Mouse (Mus musculus) forebrain, embryonic 10.5 days (tissue): ENCODE data around the gene Timp2. TPM values are rescaled to one million over a fixed set of nuclear protein-coding genes. Genes with fewer than 3 reads are reported as not detected.
A peak's percentile ranks its signal among the peaks of the same experiment; 100 is the strongest.

Experiments used
- DNase-seq: peaks from one replicate; pipeline ENCODE4 v3.0.0-alpha.2; 2017; ENCODE audit warnings: low spot score; ENCODE audit errors: extremely low spot score
- H3K27ac ChIP-seq: fragments of 300-500 bp; sonication (generic); 2 replicates; pipeline ENCODE4 v1.5.1; 2016; ENCODE audit warnings: mild to moderate bottlenecking
- H3K27me3 ChIP-seq: fragments of 300-500 bp; sonication (generic); 2 replicates; pipeline ENCODE4 v1.6.1; 2016; ENCODE audit warnings: mild to moderate bottlenecking; ENCODE audit not compliant: poor library complexity, severe bottlenecking
- H3K36me3 ChIP-seq: fragments of 300-500 bp; sonication (generic); replicated peaks from 2 replicates; pipeline ENCODE4 v1.6.1; 2016; ENCODE audit warnings: mild to moderate bottlenecking, moderate library complexity
- H3K4me1 ChIP-seq: fragments of 300-500 bp; sonication (generic); 2 replicates; pipeline ENCODE4 v1.6.1; 2016
- H3K4me3 ChIP-seq: fragments of 300-500 bp; sonication (generic); 2 replicates; pipeline ENCODE4 v1.5.1; 2016; ENCODE audit warnings: mild to moderate bottlenecking, moderate library complexity
- H3K9me3 ChIP-seq: fragments of 300-500 bp; sonication (generic); 2 replicates; pipeline ENCODE4 v1.6.1; 2016; ENCODE audit warnings: mild to moderate bottlenecking, moderate library complexity
- WGBS: fragments of 180-500 bp; shearing (Covaris S2); methylation state at CpG from one replicate; pipeline ENCODE4 v1.1.7; 2016; 5-methylcytosine and 5-hydroxymethylcytosine counted together
- polyA plus RNA-seq: library from polyadenylated mRNA; unstranded; fragments of >200 nt; fragmentation: Nextera tagmentation; extraction: Ambion mirVana; gene quantifications from 2 replicates; pipeline ENCODE4 v1.2.1, GENCODE M21; 2016

Gene Timp2
- polyA plus RNA-seq, 1 experiment from 2014 or later, result 31.3 TPM

DNA sequence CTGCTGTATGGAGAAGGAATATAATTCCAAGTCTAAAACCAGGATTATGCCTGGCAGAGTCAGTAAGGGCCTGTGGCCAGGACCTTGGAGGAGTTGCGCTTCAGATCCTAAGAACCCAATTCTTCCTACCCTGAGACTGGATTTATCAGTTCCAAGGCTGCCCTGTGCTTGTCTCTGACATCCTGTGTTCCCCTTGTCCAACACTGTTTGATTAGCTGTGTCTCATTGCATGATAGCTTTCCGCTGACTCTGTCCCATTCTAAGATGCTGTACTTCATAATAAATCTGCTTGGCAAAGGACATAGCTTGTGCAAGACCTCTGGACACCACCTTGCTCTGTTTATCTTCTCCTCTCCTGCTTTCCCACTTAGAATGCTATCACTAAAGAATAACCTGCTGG, 8.1 kb downstream of the Timp2 start:
- no peaks in the 10 kb centered on the region for H3K27me3 ChIP-seq
- no peak overlapping the region for H3K4me3 ChIP-seq
- H3K36me3 ChIP-seq, result peaks cover 14% of the 10 kb centered on the region
- no peak overlapping the region for H3K27ac ChIP-seq
- no peak for DNase-seq
- WGBS, result 92% methylated on average over 2 of the region's 2 CpGs
- no peaks in the 10 kb centered on the region for H3K9me3 ChIP-seq
- H3K4me1 ChIP-seq, result peaks cover 42% of the 10 kb centered on the region

DNA sequence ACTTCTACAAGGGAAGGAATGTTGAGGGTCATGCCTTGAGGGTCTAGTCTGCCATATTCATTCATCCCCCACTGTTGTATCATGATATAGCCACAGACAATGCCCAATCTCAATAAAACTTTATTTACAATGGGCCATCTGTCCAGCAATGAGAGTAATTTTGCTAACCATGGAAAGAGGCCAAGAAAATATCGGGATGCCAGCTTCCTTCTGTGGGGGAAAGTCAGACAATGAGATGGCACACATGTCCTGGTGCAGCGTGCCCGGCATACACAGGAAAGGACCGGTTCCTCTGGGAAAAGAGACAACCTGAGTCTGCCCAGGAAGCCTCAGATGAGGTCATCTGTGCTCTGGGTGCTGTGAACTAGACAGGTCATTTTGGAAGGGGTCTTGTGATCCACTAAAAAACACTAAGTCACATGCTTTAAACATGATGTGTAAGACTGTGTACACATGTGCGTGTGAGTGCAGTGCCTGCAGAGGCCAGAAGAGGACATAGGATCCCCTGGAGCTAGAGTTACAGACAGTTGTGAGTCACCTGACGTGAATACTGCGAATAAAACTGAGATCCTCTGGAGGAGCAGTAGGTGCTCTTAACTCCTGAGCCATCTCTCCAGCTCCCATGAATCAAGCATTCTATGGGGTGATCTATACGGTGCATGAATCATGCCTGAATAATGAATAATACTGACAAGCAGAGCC, 9.0 kb downstream of the Timp2 start:
- no peaks in the 10 kb centered on the region for H3K27me3 ChIP-seq
- H3K9me3 ChIP-seq, result no peaks in the 10 kb centered on the region
- WGBS, result 93% methylated on average over 8 of the region's 8 CpGs
- H3K4me3 ChIP-seq, result no peak overlapping the region
- DNase-seq, result no peak
- H3K27ac ChIP-seq, result no peak overlapping the region
- peaks cover 50% of the 10 kb centered on the region for H3K4me1 ChIP-seq
- H3K36me3 ChIP-seq, result peaks cover 6% of the 10 kb centered on the region; the same call in 1 of the 2 replicates

DNA sequence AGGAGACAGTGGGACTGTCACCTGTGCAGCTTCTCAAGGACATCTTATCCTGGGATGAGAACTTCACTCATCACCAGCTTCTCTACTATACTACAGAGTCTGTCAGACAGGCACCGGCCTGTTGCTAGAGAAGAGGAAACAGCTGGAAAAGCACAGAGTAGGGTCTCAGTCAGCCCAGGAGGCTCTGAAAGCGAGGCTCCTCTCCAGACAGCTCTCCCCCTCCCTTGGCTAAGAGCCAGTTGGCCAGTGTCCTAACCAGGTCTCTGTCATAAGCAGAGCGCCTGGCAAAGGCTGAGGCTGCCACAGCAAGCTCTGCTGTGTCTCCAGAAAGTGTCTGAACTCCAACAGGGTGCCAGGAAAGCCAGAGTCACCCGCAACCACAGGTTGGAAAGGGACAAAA, 9.8 kb downstream of the Timp2 start:
- H3K4me3 ChIP-seq, result no peak overlapping the region
- 84% methylated on average over 4 of the region's 4 CpGs for WGBS
- no peaks in the 10 kb centered on the region for H3K27me3 ChIP-seq
- 0 out of 2 replicates have a peak overlapping the region, but pooled peaks have one; percentile 10 for H3K27ac ChIP-seq
- peaks cover 53% of the 10 kb centered on the region for H3K4me1 ChIP-seq
- H3K9me3 ChIP-seq, result no peaks in the 10 kb centered on the region
- peaks cover 2% of the 10 kb centered on the region; the same call in 1 of the 2 replicates for H3K36me3 ChIP-seq
- no peak for DNase-seq

DNA sequence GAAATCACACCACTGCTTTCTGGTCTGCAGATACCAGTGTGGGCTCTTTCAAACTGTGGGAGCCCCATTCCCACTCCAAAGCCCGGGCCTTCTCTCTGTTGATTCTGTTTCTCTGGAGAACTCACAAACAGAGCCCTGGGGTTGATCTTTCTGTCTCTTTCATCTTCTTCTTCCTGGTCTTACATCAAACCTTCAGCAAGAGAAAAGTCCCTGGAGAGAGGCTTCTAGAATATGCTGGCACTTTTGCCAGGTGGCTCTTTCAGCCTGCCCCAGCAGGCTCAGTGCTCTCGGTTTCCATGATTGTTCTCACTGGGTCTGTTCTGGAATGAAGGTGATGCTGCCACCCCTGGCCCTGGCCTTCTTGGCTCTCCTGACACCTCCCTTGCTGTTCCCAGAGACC, 11.9 kb downstream of the Timp2 start:
- WGBS, result 86% methylated on average over 2 of the region's 2 CpGs

DNA sequence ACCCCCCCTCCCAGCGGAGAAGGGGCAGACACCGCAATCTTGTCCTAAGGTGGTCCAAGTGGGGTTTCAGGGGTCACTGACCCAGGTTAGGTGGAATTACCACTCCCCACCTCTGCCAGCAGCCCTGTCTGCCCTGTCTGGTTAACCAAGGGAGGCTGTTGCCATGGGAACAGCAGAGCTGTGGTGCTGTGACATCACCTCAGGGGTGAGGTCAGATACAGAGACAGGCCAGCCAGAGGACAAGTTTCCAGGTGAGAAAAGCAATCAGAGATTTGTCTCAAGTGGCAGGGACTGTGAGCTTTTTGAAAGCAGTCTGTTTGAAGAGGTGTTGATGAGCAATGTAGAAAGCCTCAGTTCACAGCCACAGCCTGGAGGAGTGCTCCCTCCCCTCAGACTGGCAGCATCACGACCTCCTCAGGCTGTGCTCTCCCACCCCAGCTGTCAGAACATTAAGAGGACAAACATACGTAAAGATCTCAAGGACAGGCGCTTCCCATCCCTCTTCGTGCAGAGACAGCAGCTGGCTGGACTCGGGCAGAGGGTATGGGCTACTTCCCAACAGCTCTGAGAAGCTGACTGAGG, 13.0 kb downstream of the Timp2 start, which contains the start of gene Cep295nl:
Gene Cep295nl (minus strand): TSS at position 101 of the 582 bp plus-strand sequence.
- 42% methylated on average over 7 of the region's 7 CpGs for WGBS
- Histone ChIP-seq H3K4me1 (peaks cover 41% of the 10 kb centered on the region), H3K36me3 (0 out of 2 replicates have a peak, but pooled peaks cover 5% of the 10 kb centered on the region), H3K27ac (peak within 1 kb of the TSS; percentile 58), H3K4me3 (no peak within 1 kb of the TSS), H3K9me3 (no peaks in the 10 kb centered on the region), H3K27me3 (no peaks in the 10 kb centered on the region)
- peak; percentile 43 for DNase-seq

More for the DNA sequence above, 11.9 kb downstream of the Timp2 start:
- H3K27ac ChIP-seq, result peak overlapping the region; percentile 35; the same call in 1 of the 2 replicates
- no peaks in the 10 kb centered on the region for H3K27me3 ChIP-seq
- no peak overlapping the region for H3K4me3 ChIP-seq
- peaks cover 45% of the 10 kb centered on the region for H3K4me1 ChIP-seq
- H3K36me3 ChIP-seq, result 0 out of 2 replicates have a peak, but pooled peaks cover 5% of the 10 kb centered on the region
- H3K9me3 ChIP-seq, result no peaks in the 10 kb centered on the region
- DNase-seq, result no peak

DNA sequence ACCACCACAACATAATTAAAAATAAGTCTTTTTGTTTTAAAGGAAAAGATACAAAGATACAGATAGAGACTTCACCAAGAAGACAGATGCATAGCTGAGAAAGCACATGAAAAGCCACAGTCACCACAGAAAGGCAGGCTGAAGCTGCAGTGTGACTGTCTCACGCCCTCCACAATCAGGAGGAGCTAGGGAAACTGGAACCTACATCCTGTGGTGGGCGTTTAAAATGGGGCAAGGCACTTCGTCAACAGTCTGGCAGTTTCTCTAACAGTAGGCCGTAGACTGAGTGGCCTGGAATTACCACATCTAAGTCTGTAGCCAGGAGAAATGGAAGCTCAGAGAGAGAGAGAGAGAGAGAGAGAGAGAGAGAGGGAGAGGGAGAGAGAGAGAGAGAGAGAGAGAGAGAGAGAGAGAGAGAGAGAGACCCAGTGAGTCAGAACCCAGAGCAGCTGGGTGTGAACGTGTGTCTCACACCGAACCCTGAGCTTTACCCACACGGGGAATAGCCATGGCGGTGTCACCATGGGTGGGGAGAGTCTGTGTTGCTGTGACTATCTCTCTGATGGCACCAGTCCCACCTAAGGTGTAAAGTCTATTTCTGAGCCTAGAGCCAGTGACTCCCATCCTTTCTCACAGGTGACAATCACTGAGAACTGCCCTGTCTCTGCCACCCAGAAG, 17.9 kb downstream of the Timp2 start:
- WGBS, result 91% methylated on average over 8 of the region's 8 CpGs
- peaks cover 21% of the 10 kb centered on the region for H3K4me1 ChIP-seq
- H3K4me3 ChIP-seq, result no peak overlapping the region
- H3K9me3 ChIP-seq, result no peaks in the 10 kb centered on the region
- peaks cover 19% of the 10 kb centered on the region for H3K36me3 ChIP-seq
- H3K27ac ChIP-seq, result no peak overlapping the region
- DNase-seq, result no peak
- H3K27me3 ChIP-seq, result no peaks in the 10 kb centered on the region

DNA sequence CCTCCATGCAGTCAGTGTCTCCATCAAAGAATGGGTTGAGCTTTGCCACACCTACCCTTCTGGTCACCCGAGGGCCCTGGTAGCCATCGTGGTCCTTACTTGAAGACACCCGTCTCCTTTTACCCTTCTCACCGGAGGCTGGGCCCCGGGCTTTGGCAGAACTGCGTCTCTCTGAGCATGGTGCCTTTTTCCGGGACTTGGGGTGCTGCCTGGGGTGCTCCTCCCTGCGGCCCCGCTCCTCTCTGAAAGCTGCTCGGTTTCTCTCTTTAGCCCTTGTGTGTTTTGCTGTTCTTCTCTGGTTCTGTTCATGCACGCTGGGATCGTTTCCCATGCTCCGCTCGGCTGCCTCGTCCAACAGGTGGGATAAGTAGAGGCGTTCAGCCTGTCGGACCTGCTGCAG, 22.1 kb downstream of the Timp2 start:
- WGBS, result 94% methylated on average over 17 of the region's 17 CpGs
- H3K27ac ChIP-seq, result no peak overlapping the region
- no peaks in the 10 kb centered on the region for H3K27me3 ChIP-seq
- no peak for DNase-seq
- peaks cover 5% of the 10 kb centered on the region; the same call in 1 of the 2 replicates for H3K9me3 ChIP-seq
- peaks cover 4% of the 10 kb centered on the region; the same call in 1 of the 2 replicates for H3K4me1 ChIP-seq
- no peak overlapping the region for H3K4me3 ChIP-seq
- H3K36me3 ChIP-seq, result peaks cover 50% of the 10 kb centered on the region

DNA sequence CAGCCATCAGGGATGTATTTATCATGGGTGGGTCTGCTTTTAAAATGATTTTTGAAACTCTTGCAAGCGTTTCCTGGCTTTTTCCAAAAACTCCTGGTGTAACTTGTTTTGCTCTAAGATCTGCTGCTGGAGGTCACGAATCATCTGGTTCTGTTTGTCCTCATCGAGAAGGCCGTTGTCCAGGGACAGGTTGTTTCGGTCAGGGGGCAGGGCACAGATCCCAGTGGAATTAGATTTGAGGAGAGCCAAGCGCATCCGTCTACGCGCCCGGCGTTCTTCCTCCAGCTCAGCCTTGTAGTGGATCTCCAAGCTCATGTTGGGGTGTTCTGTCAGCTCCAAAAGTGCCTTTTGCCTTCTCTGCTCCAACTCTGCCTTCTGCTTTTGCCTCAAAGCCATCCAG, 23.2 kb downstream of the Timp2 start:
- no peak overlapping the region for H3K4me3 ChIP-seq
- WGBS, result 93% methylated on average over 11 of the region's 11 CpGs
- no peaks in the 10 kb centered on the region for H3K27me3 ChIP-seq
- peaks cover 5% of the 10 kb centered on the region; the same call in 1 of the 2 replicates for H3K9me3 ChIP-seq
- H3K27ac ChIP-seq, result no peak overlapping the region
- H3K4me1 ChIP-seq, result peaks cover 12% of the 10 kb centered on the region
- peaks cover 58% of the 10 kb centered on the region for H3K36me3 ChIP-seq
- no peak for DNase-seq

DNA sequence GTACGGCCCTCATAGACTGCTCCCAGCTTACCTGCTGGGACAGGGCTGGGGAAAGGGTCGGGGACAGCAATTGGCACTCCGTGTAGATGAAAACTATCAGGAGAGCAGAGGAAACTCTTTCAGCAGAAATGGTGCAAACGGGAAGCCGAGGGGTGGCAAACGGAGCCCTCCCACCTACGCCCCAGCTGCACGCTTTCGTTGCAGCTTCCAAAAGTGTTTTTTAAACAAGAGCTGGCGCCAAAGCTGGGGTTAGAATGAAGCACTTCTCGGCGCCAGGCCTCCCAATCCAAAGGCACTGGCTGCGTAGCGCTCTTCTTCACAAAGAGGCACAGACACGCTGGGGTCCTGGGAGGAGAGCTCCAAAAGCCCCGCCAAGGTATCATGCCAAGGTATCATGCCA, 24.8 kb downstream of the Timp2 start:
- DNase-seq, result no peak
- Histone ChIP-seq H3K4me1 (peaks cover 26% of the 10 kb centered on the region), H3K4me3 (no peak overlapping the region), H3K27ac (no peak overlapping the region), H3K9me3 (peaks cover 5% of the 10 kb centered on the region; the same call in 1 of the 2 replicates), H3K27me3 (no peaks in the 10 kb centered on the region), H3K36me3 (peaks cover 62% of the 10 kb centered on the region)
- 95% methylated on average over 16 of the region's 16 CpGs for WGBS

DNA sequence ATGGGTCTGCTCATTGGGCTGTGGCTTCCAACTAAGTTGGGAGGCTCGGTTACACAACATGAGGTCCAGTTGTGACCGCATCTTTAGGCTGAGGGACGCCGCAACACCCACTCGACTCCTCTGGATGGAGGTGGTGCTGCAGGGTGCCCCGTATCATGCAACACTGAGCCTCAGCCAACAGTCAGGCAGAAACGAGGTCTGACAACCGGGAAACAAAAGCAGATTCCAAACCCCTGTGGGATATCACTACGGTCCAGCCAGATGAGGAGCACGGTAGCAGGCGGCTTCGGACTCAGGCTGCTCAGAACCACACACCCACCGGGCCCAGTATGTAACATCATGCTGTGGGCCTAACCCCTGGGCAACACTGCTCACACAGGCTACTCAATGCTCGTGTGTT, 25.2 kb downstream of the Timp2 start:
- H3K9me3 ChIP-seq, result peaks cover 5% of the 10 kb centered on the region; the same call in 1 of the 2 replicates
- H3K27ac ChIP-seq, result no peak overlapping the region
- H3K4me1 ChIP-seq, result peaks cover 26% of the 10 kb centered on the region
- H3K36me3 ChIP-seq, result peaks cover 62% of the 10 kb centered on the region
- H3K4me3 ChIP-seq, result no peak overlapping the region
- H3K27me3 ChIP-seq, result no peaks in the 10 kb centered on the region
- DNase-seq, result no peak
- WGBS, result 96% methylated on average over 14 of the region's 14 CpGs

DNA sequence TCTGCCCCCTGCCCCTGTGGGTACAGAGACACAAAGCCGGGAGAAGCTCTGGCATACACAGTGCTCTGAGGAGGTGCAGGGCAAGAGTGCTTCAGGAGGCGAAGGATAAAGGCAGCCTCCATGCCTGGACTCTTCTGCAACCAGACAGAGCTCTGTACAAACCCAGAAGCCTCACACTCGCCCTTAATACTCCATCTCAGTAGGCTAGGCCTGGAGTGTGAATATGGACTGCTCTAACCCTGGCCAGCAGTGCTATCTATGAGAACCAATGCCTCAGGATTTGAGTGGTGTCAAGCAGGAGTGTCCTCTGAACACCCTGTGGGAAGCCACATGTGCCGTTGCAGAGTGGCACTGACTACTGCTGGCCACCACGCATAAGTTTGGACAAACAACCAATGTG, 26.6 kb downstream of the Timp2 start:
- Histone ChIP-seq H3K9me3 (peaks cover 5% of the 10 kb centered on the region; the same call in 1 of the 2 replicates), H3K36me3 (peaks cover 61% of the 10 kb centered on the region), H3K4me1 (peaks cover 39% of the 10 kb centered on the region), H3K4me3 (no peak overlapping the region), H3K27ac (no peak overlapping the region), H3K27me3 (no peaks in the 10 kb centered on the region)
- no peak for DNase-seq
- WGBS, result 97% methylated on average over 5 of the region's 5 CpGs

DNA sequence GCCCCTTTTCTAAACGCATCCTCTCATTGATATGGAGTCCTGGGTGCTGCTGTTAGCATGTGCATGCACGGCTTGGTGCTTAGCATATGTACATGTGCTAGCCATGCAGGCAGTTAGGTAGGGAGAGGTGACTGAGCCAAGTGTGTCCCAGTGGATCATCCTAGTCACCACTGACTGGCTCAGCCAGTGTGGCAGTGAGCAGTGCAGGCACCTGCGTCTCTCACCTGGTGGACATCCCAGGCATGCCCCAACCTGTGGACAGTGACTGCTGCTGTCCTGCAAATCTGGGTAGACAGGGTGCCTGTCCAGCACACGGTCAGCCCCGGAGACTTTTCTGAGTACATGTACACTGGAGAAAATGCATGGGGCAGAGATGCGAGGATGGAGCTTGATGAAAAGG, 27.0 kb downstream of the Timp2 start:
- 96% methylated on average over 6 of the region's 6 CpGs for WGBS
- H3K9me3 ChIP-seq, result peaks cover 5% of the 10 kb centered on the region; the same call in 1 of the 2 replicates
- H3K36me3 ChIP-seq, result peaks cover 57% of the 10 kb centered on the region
- H3K4me1 ChIP-seq, result peaks cover 39% of the 10 kb centered on the region
- no peak for DNase-seq
- H3K4me3 ChIP-seq, result no peak overlapping the region
- H3K27ac ChIP-seq, result no peak overlapping the region
- no peaks in the 10 kb centered on the region for H3K27me3 ChIP-seq
